Mouse (Mus musculus) heart, postnatal 0 days (tissue): ENCODE measurements around the gene Gnmt. TPM values are rescaled to one million over a fixed set of nuclear protein-coding genes. Genes with fewer than 3 reads are reported as not detected.

Experiments
- ATAC-seq: fragments of 200-750 bp; cut with Nextera tagmentation; 2 replicates; pipeline ENCODE4 v1.8.0; 2017; ENCODE audit warnings: low read depth, moderate number of reproducible peaks, moderate library complexity; ENCODE audit not compliant: insufficient read depth
- DNase-seq: peaks from one replicate; pipeline ENCODE4 v3.0.0-alpha.2; 2016; ENCODE audit warnings: low spot score
- H3K27ac ChIP-seq: fragments of 300-500 bp; sonication (generic); 2 replicates; pipeline ENCODE4 v1.5.1; 2014; ENCODE audit warnings: low read depth, mild to moderate bottlenecking
- H3K27me3 ChIP-seq: fragments of 300-500 bp; sonication (generic); 2 replicates; pipeline ENCODE4 v1.6.1; 2014; ENCODE audit warnings: low read length, mixed read lengths; ENCODE audit not compliant: control insufficient read depth, insufficient read depth
- H3K36me3 ChIP-seq: fragments of 300-500 bp; sonication (generic); replicated peaks from 2 replicates; pipeline ENCODE4 v1.6.1; 2014; ENCODE audit warnings: low read length, mixed read lengths; ENCODE audit not compliant: control insufficient read depth, insufficient read depth
- H3K4me1 ChIP-seq: fragments of 300-500 bp; sonication (generic); 2 replicates; pipeline ENCODE4 v1.6.1; 2014; ENCODE audit warnings: antibody characterized with exemption; ENCODE audit not compliant: control insufficient read depth, insufficient read depth
- H3K4me2 ChIP-seq: fragments of 300-500 bp; sonication (generic); 2 replicates; pipeline ENCODE4 v1.6.1; 2014; ENCODE audit warnings: low read depth, mild to moderate bottlenecking, low read length, moderate library complexity
- H3K4me3 ChIP-seq: fragments of 300-500 bp; sonication (generic); 2 replicates; pipeline ENCODE4 v1.5.1; 2014; ENCODE audit warnings: low read depth, low read length
- H3K9ac ChIP-seq: fragments of 300-500 bp; sonication (generic); replicated peaks from 2 replicates; pipeline ENCODE4 v1.6.1; 2014; ENCODE audit warnings: low read depth, low read length, mixed read lengths
- H3K9me3 ChIP-seq: fragments of 300-500 bp; sonication (generic); replicated peaks from 2 replicates; pipeline ENCODE4 v1.6.1; 2016; ENCODE audit warnings: low read length; ENCODE audit not compliant: control insufficient read depth
- CTCF ChIP-seq: IDR thresholded peaks from 2 replicates; pipeline ENCODE4 v1.5.1; 2016; ENCODE audit warnings: antibody characterized with exemption, control low read depth, low read depth
- EP300 ChIP-seq: IDR thresholded peaks from 2 replicates; pipeline ENCODE4 v1.6.1; 2016; ENCODE audit warnings: antibody characterized with exemption, low read depth
- WGBS: fragments of 180-500 bp; shearing (Covaris S2); extraction: QIAGEN DNeasy Blood & Tissue Kit; methylation state at CpG from one replicate; pipeline ENCODE4 v1.1.7; 2014; 5-methylcytosine and 5-hydroxymethylcytosine counted together
- polyA plus RNA-seq: library from polyadenylated mRNA; unstranded; fragments of >200 nt; fragmentation: Nextera tagmentation; extraction: Ambion mirVana; gene quantifications from 2 replicates; pipeline ENCODE4 v1.2.1, GENCODE M21; 2015
- total RNA-seq: library from RNA; depleted of rRNA; stranded (reverse); fragments of >200 nt; gene quantifications from 2 replicates; pipeline ENCODE4 v1.2.3, GENCODE M21; 2014; ENCODE audit warnings: low replicate concordance; rRNA removed

Gnmt gene
- total RNA-seq (1.1 and 2.7 TPM in 2 replicates), polyA plus RNA-seq (2.4 and 2.8 TPM in 2 replicates)

DNA sequence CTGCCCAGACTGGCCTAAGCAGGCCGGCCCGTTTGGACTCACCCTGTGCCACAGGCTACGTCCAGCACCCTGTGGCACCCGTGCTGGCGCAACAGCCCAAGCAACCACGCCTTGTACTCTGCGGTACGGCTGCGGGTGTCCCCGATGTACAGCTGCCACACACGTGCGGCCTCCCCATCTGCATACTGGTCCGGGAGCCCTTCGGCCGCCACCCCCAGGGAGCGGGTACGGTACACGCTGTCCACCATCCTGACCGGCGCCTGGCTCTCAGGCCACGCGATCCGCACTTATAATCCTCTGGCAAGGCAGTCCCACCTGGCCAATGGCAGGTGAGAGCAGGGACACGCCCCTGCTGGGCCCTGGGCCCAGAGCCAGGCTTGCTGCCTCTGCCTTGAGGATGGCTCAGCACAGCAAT, at the start of gene Gnmt:
TSS of gene Gnmt (minus strand) at position 265 of the 415 bp plus-strand sequence.
- Histone ChIP-seq H3K4me1 (no peaks in the 10 kb centered on the region), H3K27me3 (peaks cover 11% of the 10 kb centered on the region; the same call in 1 of the 2 replicates), H3K27ac (no peak within 1 kb of the TSS), H3K4me3 (no peak within 1 kb of the TSS), H3K9me3 (no peaks in the 10 kb centered on the region), H3K9ac (no peak within 1 kb of the TSS), H3K4me2 (peak within 1 kb of the TSS; percentile 28), H3K36me3 (no peaks in the 10 kb centered on the region)
- 18% methylated on average over 24 of the region's 24 CpGs for WGBS
- TF ChIP-seq CTCF = no peak
- TF ChIP-seq EP300 = no peak
- ATAC-seq (peak; percentile 40), DNase-seq (no peak)

DNA sequence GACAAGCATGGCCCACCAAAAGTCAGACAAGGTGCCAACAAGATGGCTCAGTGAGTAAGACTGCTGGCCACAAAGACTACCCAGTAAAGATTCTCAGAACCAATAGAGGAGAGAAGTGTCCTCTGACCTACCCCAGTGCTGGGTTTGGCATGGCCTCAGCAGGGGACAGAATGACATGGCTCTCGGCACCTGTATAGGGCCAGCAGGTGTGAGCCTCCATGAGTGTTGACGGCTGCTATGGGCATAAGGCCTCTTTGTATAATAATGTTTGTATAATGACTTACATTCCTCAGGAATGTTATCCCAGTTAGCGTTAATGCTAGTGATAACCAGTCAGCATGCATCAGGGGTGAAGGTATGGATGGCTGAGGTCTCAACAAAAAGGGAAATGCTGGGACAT, 47.1 kb upstream of the Gnmt start:
- DNase-seq (no peak), ATAC-seq (no peak)
- Histone ChIP-seq H3K9ac (no peak overlapping the region), H3K27ac (no peak overlapping the region), H3K4me1 (0 out of 2 replicates have a peak, but pooled peaks cover under 1% of the 10 kb centered on the region), H3K9me3 (no peaks in the 10 kb centered on the region), H3K36me3 (peaks cover 65% of the 10 kb centered on the region), H3K4me2 (no peak overlapping the region), H3K4me3 (no peak overlapping the region), H3K27me3 (no peaks in the 10 kb centered on the region)
- WGBS = 68% methylated on average over 3 of the region's 3 CpGs
- TF ChIP-seq CTCF (no peak), EP300 (no peak)

GRCm38 (mm10) chr17:46775070-46775469, 46.1 kb upstream of the Gnmt start:
- TF ChIP-seq EP300 (no peak), CTCF (no peak)
- no peak overlapping the region for H3K9ac ChIP-seq
- H3K4me2 ChIP-seq = no peak overlapping the region
- ATAC-seq = no peak
- DNase-seq = no peak
- H3K4me1 ChIP-seq = no peaks in the 10 kb centered on the region
- H3K9me3 ChIP-seq = no peaks in the 10 kb centered on the region
- peaks cover 57% of the 10 kb centered on the region for H3K36me3 ChIP-seq
- H3K4me3 ChIP-seq = no peak overlapping the region
- H3K27me3 ChIP-seq = no peaks in the 10 kb centered on the region
- WGBS = 90% methylated on average over 9 of the region's 9 CpGs
- no peak overlapping the region for H3K27ac ChIP-seq

GRCm38 (mm10) chr17:46774131-46774472, 45.1 kb upstream of the Gnmt start:
- no peak for TF ChIP-seq EP300
- no peak for TF ChIP-seq CTCF
- WGBS = 38% methylated on average over 2 of the region's 2 CpGs
- H3K27ac ChIP-seq = no peak overlapping the region
- no peak for ATAC-seq
- no peak overlapping the region for H3K4me2 ChIP-seq
- no peak overlapping the region for H3K4me3 ChIP-seq
- no peak for DNase-seq
- no peaks in the 10 kb centered on the region for H3K4me1 ChIP-seq
- no peaks in the 10 kb centered on the region for H3K27me3 ChIP-seq
- H3K9ac ChIP-seq = no peak overlapping the region
- no peaks in the 10 kb centered on the region for H3K9me3 ChIP-seq
- H3K36me3 ChIP-seq = peaks cover 47% of the 10 kb centered on the region

GRCm38 (mm10) chr17:46773278-46774130, 44.5 kb upstream of the Gnmt start:
- Histone ChIP-seq H3K4me1 (no peaks in the 10 kb centered on the region), H3K27ac (peak overlapping the region; percentile 88), H3K36me3 (peaks cover 41% of the 10 kb centered on the region), H3K4me3 (peak overlapping the region; percentile 97), H3K9me3 (no peaks in the 10 kb centered on the region), H3K9ac (peak overlapping the region; percentile 77), H3K27me3 (no peaks in the 10 kb centered on the region), H3K4me2 (peak overlapping the region; percentile 97)
- no peak for TF ChIP-seq EP300
- no peak for TF ChIP-seq CTCF
- DNase-seq = no peak
- ATAC-seq = no peak
- WGBS = 12% methylated on average over 19 of the region's 20 CpGs
